Mouse (Mus musculus) ES-E14 (cell line): ENCODE results near the gene Loxl1. TPM values are rescaled to one million over a fixed set of nuclear protein-coding genes. Genes with fewer than 3 reads are reported as not detected.

ENCODE experiments used
- DNase-seq: peaks from one replicate; pipeline ENCODE4 v3.0.0-alpha.2; 2013; ENCODE audit warnings: low read depth, low spot score
- H3K27ac ChIP-seq: 2 replicates; pipeline ENCODE4 v1.5.1; 2012; ENCODE audit warnings: low read depth, mild to moderate bottlenecking, low read length, moderate library complexity, mixed read lengths; ENCODE audit not compliant: poor library complexity, insufficient read depth, severe bottlenecking
- H3K36me3 ChIP-seq: 2 replicates; pipeline ENCODE4 v1.6.1; 2012; ENCODE audit warnings: mild to moderate bottlenecking, low read length, moderate library complexity, mixed read lengths; ENCODE audit not compliant: control insufficient read depth, poor library complexity, insufficient read depth, severe bottlenecking
- H3K4me1 ChIP-seq, 2 experiments: fragments of 150-350 bp in 1 of 2; sonication (generic) in 1 of 2; 2 replicates each; pipeline ENCODE4 v1.6.1; 2012; ENCODE audit warnings: low read length in 2 of 2, mild to moderate bottlenecking in 1 of 2, mixed read lengths in 1 of 2; ENCODE audit not compliant: control insufficient read depth in 2 of 2, insufficient read depth in 2 of 2, poor library complexity in 1 of 2
- H3K4me3 ChIP-seq, 2 experiments: fragments of 150-350 bp in 1 of 2; sonication (generic) in 1 of 2; 2 replicates each; pipeline ENCODE4 v1.5.1; 2012; ENCODE audit warnings: low read length in 2 of 2, low read depth in 1 of 2, mild to moderate bottlenecking in 1 of 2, mixed read lengths in 1 of 2; ENCODE audit not compliant: insufficient read depth in 1 of 2, poor library complexity in 1 of 2, severe bottlenecking in 1 of 2
- H3K9ac ChIP-seq: 2 replicates; pipeline ENCODE4 v1.6.1; 2012; ENCODE audit warnings: low read depth, mild to moderate bottlenecking, low read length, mixed read lengths; ENCODE audit not compliant: poor library complexity, insufficient read depth, severe bottlenecking
- H3K9me3 ChIP-seq: fragments of 150-350 bp; sonication (generic); 2 replicates; pipeline ENCODE4 v1.6.1; 2012; ENCODE audit warnings: low read depth, mild to moderate bottlenecking, low read length; ENCODE audit not compliant: control insufficient read depth, insufficient read depth
- CHD2 ChIP-seq: IDR thresholded peaks from 2 replicates; pipeline ENCODE4 v1.6.1; 2014; ENCODE audit warnings: mild to moderate bottlenecking, low read depth, low read length, inconsistent platforms
- HCFC1 ChIP-seq: IDR thresholded peaks from 2 replicates; pipeline ENCODE4 v1.6.1; 2012; ENCODE audit warnings: low read length, inconsistent platforms, borderline replicate concordance; ENCODE audit not compliant: insufficient read depth
- MAFK ChIP-seq: IDR thresholded peaks from 2 replicates; pipeline ENCODE4 v1.6.1; 2014; ENCODE audit warnings: mild to moderate bottlenecking, low read depth, low read length, inconsistent platforms; ENCODE audit not compliant: insufficient read depth
- ZC3H11A ChIP-seq: IDR thresholded peaks from 2 replicates; pipeline ENCODE4 v1.6.1; 2012; ENCODE audit warnings: low read depth, mild to moderate bottlenecking, inconsistent platforms, low read length, borderline replicate concordance
- ZNF384 ChIP-seq: IDR thresholded peaks from 2 replicates; pipeline ENCODE4 v1.6.1; 2012; ENCODE audit warnings: low read depth, low read length, inconsistent platforms
- in situ Hi-C, 2 experiments: fragments of 600-800 bp; cut with MboI; formaldehyde crosslinking; loops; one replicate each; pipeline ENCODE4 v1.15.1; 2025; ENCODE audit warnings: low sequenced_read_pairs in 2 of 2, inconsistent platforms in 1 of 2; ENCODE audit not compliant: unreplicated experiment in 2 of 2
- total RNA-seq: library from RNA; depleted of rRNA; stranded (reverse); fragments of 300-350 nt; gene quantifications from 2 replicates; pipeline ENCODE4 v1.2.3, GENCODE M21; 2012

Gene Loxl1
- total RNA-seq, 1 experiment, result 8.4 TPM

DNA sequence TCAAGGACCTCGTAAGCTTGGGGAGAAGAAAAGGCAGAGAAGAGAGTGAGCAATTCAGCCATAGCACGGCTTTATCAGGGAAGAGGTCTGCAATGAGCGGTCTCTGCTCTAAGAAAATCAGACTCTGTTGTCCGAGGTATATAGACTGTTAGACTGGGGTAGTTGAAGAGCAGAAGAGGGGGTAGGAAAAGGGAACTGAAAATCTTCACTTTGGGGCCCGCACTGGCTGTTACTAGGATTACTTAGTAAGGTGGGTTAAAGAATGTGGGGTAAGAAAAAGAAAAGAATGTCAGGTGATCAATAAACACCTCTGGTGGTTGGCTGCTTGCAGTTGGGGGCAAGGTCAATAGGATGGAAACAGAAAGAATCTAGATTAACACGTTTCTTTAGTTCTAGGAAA, 40.2 kb upstream of the Loxl1 start:
- no peak overlapping the region for H3K9ac ChIP-seq
- no peak overlapping the region for H3K27ac ChIP-seq
- DNase-seq, result no peak
- no peak for TF ChIP-seq ZNF384
- TF ChIP-seq ZC3H11A, result no peak
- no peak for TF ChIP-seq MAFK
- no peak overlapping the region for H3K4me3 ChIP-seq
- H3K9me3 ChIP-seq, result no peaks in the 10 kb centered on the region
- H3K36me3 ChIP-seq, result no peaks in the 10 kb centered on the region
- H3K4me1 ChIP-seq, result peaks cover 0 to 7% of the 10 kb centered on the region in 2 experiments; a peak in 2 of 4 replicates
- in situ Hi-C loops, result no loop called here

- TF ChIP-seq CHD2 (no peak), MAFK (no peak), ZC3H11A (no peak), HCFC1 (no peak)
- Histone ChIP-seq H3K9me3 (no peaks in the 10 kb centered on the region), H3K9ac (no peak overlapping the region), H3K4me3 (no peak overlapping the region), H3K27ac (no peak overlapping the region), H3K36me3 (no peaks in the 10 kb centered on the region), H3K4me1 (no peaks in the 10 kb centered on the region)
- DNase-seq, result no peak
- in situ Hi-C loops, result no loop called here
Observed at GRCm38 (mm10) chr9:58347795-58348194, 34.8 kb upstream of the Loxl1 start.

DNA sequence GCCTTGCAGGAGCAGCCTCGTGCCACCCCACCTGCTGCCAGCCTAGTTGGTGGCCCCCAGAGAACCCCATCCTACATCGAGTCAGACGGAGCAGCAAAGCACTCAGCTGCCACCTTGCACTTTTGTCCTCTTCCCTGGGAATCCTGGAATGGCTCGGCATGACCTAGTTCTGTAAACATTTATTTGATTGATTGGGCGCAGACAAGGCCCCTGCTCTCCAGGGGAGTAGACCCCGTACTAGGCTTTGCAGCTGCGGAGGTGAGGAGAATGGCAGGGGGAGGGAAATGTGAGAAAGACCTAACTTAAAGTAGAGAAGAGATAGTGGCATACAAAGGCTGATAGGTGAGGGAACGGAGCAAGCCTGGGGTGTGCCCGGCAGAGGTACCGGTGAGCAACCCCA, 33.5 kb upstream of the Loxl1 start:
- no peaks in the 10 kb centered on the region for H3K4me1 ChIP-seq
- TF ChIP-seq HCFC1 (no peak), MAFK (no peak), ZC3H11A (no peak), ZNF384 (no peak), CHD2 (no peak)
- in situ Hi-C loops, result no loop called here
- no peaks in the 10 kb centered on the region for H3K9me3 ChIP-seq
- H3K9ac ChIP-seq, result no peak overlapping the region
- H3K27ac ChIP-seq, result no peak overlapping the region
- no peaks in the 10 kb centered on the region for H3K36me3 ChIP-seq
- no peak for DNase-seq
- H3K4me3 ChIP-seq, result no peak overlapping the region

DNA sequence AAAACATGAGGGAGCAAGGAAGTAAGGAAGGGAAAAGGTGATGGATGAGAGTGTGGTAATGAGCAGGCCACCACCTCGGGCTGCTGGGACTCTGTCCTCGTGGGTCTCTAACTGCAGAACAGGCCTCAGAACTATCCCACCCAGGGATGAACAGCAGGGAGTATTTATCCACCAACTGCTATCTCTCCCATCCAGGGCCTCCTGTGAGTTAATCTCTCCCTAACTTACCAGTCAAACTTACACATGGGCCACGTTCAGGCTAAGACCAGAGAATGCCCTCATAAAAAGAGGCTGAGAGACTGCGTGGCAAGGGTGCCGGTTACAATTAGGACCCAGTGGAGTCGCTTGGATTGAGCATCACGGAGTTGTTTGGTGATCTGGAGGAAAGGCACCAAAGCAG, 33.0 kb upstream of the Loxl1 start:
- H3K4me3 ChIP-seq, result no peak overlapping the region
- no peak overlapping the region for H3K9ac ChIP-seq
- H3K36me3 ChIP-seq, result no peaks in the 10 kb centered on the region
- no peak overlapping the region for H3K27ac ChIP-seq
- no peaks in the 10 kb centered on the region for H3K9me3 ChIP-seq
- no peaks in the 10 kb centered on the region for H3K4me1 ChIP-seq
- TF ChIP-seq ZNF384 (no peak), CHD2 (no peak), HCFC1 (no peak), ZC3H11A (no peak), MAFK (no peak)
- no peak for DNase-seq
- in situ Hi-C loops, result no loop called here

DNA sequence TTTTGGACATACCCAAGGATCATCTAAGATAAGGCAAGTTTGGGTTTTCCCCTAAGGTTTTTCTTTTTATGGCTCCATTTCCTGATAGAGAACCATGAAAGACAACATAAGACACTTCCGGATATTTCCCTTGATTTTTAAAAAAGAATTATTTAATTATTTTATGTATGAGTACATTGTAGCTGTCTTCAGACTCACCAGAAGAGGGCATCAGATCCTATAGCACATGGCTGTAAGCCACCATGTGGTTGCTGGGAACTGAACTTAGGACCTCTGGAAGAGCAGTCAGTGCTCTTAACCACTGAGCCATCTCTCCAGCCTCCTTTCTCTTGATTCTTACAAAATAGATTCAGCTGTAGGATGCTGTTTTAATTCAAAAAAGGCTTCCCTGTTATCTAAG, 28.8 kb upstream of the Loxl1 start:
- TF ChIP-seq CHD2, result no peak
- TF ChIP-seq ZNF384, result no peak
- TF ChIP-seq ZC3H11A, result no peak
- TF ChIP-seq HCFC1, result no peak
- TF ChIP-seq MAFK, result no peak
- in situ Hi-C loops, result no loop called here
- DNase-seq, result no peak
- Histone ChIP-seq H3K4me1 (no peaks in the 10 kb centered on the region), H3K27ac (no peak overlapping the region), H3K36me3 (no peaks in the 10 kb centered on the region), H3K4me3 (no peak overlapping the region), H3K9me3 (no peaks in the 10 kb centered on the region), H3K9ac (no peak overlapping the region)
